Mouse (Mus musculus) erythroblast, embryonic 14.5 days (primary cell): ENCODE measurements around the gene Ubxn11.

Experiments used
- GATA1 ChIP-seq: IDR thresholded peaks from 2 replicates; pipeline ENCODE4 v1.6.1; 2012; ENCODE audit warnings: low read length, inconsistent platforms, mixed read lengths
- TAL1 ChIP-seq: IDR thresholded peaks from 3 replicates; pipeline ENCODE4 v1.6.1; 2012; ENCODE audit warnings: low read length, inconsistent platforms, mixed read lengths

- TF ChIP-seq GATA1 (no peak), TAL1 (no peak)
These were observed 20.8 kb downstream of the Ubxn11 start for GRCm38 (mm10) chr4:134123147-134123546.
